Mouse (Mus musculus) adrenal gland, postnatal 25 days (tissue): ENCODE data around the gene Gm13287. TPM values are rescaled to one million over a fixed set of nuclear protein-coding genes. Genes with fewer than 3 reads are reported as not detected.
"Not testable (repeated sequence)": the region's sequence is repeated elsewhere in the genome, so short reads cannot be mapped to it uniquely, and the experiment has no call there.

Experiments used
- DNase-seq: peaks from one replicate; pipeline ENCODE4 v3.0.0; 2021; ENCODE audit warnings: mixed read lengths
- total RNA-seq: library from RNA; stranded (reverse); gene quantifications from 2 replicates; pipeline ENCODE4 v1.2.3, GENCODE M21; 2021

Gene Gm13287
- total RNA-seq, 1 experiment from 2014 or later: not detected

DNA sequence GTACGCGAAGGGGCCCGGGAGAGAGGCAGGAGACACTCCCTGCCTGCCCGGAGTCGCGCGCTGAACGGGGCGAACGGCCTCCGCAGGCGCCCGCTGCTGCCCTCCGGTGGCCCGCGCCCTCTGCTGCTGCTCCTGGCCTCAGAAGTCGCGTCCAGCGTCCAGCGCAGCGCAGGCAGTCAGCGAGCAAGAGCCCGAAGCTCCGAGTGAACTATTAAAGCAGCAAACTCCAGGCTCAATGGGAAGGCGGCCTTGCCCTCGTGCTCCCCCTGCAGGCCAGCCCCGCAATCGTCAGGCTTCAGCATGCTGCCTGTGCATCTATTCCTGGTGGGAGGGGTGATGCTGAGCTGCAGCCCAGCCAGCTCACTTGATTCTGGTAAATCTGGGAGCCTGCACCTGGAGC, 6.0 kb upstream of the Gm13287 start, which contains the start of gene Gm13279:
Gene Gm13279, plus strand, starts transcription at position 301 of the 400 bp plus-strand sequence.
- not testable (repeated sequence) for DNase-seq

- DNase-seq: not testable (repeated sequence)
These were observed 3.7 kb upstream of the Gm13287 start, which contains the start of gene Gm13285 for GRCm38 (mm10) chr4:88799365-88799764. Gene Gm13285, plus strand, starts transcription at chr4:88799665.

- not testable (repeated sequence) for DNase-seq
These were observed 2.2 kb downstream of the Gm13287 start, which contains the start of gene Gm13288 for GRCm38 (mm10) chr4:88805231-88805630. Gene Gm13288, plus strand, starts transcription at chr4:88805531.

DNA sequence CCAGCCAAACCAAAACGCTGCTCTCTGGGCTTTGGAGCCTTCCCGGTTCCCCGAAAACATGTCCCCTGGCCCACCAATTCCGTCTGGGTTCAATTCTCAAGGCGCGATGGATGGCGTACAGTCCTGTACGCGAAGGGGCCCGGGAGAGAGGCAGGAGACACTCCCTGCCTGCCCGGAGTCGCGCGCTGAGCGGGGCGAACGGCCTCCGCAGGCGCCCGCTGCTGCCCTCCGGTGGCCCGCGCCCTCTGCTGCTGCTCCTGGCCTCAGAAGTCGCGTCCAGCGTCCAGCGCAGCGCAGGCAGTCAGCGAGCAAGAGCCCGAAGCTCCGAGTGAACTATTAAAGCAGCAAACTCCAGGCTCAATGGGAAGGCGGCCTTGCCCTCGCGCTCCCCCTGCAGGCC, 2.7 kb downstream of the Gm13287 start:
- DNase-seq: peak; percentile 26

DNA sequence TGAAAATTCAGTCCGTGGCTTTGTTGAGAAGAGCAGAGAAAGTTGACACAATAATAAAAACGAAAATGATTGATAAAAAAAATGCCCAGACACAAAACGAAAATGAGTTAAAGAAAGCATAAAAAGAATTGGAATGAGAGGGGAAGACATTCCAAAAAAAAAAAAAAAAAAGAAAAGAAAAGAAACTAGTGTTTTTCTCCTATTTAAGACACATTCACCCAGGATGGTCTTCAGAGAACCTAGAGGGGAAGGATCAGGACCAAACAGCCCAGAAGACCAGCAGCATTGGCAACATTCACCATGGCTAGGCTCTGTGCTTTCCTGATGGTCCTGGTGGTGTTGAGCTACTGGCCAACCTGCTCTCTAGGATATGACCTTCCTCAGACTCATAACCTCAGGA, 12.9 kb downstream of the Gm13287 start, which contains the start of gene Ifna7:
Gene Ifna7, plus strand, starts transcription at position 301 of the 400 bp plus-strand sequence.
- no peak for DNase-seq

GRCm38 (mm10) chr4:88819659-88820058, 16.6 kb downstream of the Gm13287 start, which contains the start of gene Ifna11:
Gene Ifna11, plus strand, starts transcription at chr4:88819959.
- no peak for DNase-seq

GRCm38 (mm10) chr4:88822995-88823394, 19.9 kb downstream of the Gm13287 start:
- no peak for DNase-seq

- not testable (repeated sequence) for DNase-seq
These were observed 24.1 kb downstream of the Gm13287 start, which contains the start of gene Ifna6 for GRCm38 (mm10) chr4:88827116-88827515. Gene Ifna6, plus strand, starts transcription at chr4:88827416.

DNA sequence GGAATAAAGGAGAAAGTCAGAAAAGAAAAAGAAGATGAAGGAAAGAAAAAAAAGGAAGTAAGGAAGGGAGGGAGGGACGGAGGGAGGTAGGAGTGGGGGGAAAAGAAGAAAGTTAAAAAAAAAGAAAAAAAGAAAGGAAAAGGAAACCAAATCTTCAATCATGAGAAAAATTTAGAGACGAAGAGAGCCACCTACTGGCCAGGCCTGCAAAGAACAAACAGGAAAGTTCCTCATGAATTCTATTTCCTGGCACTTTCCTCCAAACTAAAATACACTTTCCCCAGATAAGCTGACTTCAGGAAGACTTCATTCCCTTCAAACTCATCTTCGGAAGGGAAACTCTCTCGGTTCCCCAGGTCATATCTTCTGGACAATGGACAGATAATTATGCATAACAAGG, 27.5 kb downstream of the Gm13287 start:
- DNase-seq: peak; percentile 7

DNA sequence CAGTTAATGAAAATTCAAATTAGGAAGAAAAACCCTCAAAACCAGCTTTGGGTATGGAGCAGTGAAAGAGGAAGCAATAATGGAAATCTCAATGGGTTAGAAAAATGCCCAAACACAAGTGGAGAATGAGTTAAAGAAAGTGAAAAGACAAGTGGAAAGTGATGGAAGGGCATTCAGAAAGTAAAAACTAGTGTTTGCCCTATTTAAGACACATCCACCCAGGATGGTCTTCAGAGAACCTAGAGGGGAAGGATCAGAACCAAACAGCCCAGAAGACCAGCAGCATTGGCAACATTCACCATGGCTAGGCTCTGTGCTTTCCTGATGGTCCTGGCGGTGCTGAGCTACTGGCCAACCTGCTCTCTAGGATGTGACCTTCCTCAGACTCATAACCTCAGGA, 32.2 kb downstream of the Gm13287 start, which contains the start of gene Ifna5:
Gene Ifna5, plus strand, starts transcription at position 301 of the 400 bp plus-strand sequence.
- not testable (repeated sequence) for DNase-seq

GRCm38 (mm10) chr4:88838828-88839227, 35.8 kb downstream of the Gm13287 start:
- no peak for DNase-seq

DNA sequence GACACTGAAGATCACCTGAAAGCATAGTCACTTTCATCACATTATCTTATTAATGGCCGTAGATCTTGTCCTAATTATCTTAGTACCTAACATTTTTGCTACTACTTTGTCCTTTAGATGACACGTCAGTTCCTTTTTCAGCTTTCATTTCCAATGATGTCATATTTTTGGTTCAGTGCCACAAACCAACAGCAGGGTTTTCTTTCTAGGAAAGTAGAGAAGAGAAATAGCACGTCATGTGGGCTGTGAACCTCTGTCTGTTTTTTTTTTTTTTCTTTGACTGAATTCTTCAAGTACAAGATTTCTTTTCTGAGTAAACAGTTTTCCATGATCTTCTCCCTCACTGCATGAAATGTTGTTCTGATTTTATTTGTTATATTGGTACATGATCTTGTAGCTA, 37.0 kb downstream of the Gm13287 start:
- DNase-seq: no peak

DNA sequence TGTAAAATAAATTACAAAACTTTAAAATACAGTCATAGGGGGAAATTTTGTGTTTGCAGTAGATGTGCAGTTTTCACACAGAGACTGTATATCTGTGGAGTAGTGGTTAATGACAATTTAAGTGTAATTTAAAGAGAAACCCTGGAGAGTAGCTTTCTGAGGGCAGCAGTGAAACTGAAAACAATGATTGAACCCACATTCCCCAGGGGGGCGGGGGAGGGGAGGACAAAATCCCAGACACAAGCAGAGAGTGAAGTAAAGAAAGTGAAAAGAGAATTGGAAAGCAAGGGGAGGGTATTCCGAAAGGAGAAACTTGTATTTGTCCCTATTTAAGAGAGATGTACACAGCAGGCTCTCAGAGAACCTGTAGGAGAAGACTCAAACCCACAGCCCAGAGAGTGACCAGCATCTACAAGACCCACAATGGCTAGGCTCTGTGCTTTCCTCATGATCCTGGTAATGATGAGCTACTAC, 38.4 kb downstream of the Gm13287 start, which contains the start of gene Ifna4:
Gene Ifna4, plus strand, starts transcription at position 424 of the 474 bp plus-strand sequence.
- DNase-seq: no peak

- no peak for DNase-seq
These were observed 42.3 kb downstream of the Gm13287 start for GRCm38 (mm10) chr4:88845334-88845733.

DNA sequence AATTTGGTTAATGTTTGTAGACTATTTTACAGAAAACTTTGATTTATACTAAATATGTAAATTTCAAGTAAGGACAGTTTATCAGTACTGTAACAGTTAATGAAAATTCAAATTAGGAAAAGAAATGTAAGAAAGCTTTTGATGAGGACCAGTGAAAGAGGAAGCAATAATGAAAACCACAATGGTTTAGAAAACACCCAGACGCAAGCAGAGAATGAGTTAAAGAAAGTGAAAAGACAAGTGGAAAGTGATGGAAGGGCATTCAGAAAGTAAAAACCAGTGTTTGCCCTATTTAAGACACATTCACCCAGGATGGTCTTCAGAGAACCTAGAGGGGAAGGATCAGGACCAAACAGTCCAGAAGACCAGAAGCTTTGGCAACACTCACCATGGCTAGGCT, 46.6 kb downstream of the Gm13287 start, which contains the start of gene Ifna1:
Gene Ifna1, plus strand, starts transcription at position 390 of the 400 bp plus-strand sequence.
- DNase-seq: no peak

DNA sequence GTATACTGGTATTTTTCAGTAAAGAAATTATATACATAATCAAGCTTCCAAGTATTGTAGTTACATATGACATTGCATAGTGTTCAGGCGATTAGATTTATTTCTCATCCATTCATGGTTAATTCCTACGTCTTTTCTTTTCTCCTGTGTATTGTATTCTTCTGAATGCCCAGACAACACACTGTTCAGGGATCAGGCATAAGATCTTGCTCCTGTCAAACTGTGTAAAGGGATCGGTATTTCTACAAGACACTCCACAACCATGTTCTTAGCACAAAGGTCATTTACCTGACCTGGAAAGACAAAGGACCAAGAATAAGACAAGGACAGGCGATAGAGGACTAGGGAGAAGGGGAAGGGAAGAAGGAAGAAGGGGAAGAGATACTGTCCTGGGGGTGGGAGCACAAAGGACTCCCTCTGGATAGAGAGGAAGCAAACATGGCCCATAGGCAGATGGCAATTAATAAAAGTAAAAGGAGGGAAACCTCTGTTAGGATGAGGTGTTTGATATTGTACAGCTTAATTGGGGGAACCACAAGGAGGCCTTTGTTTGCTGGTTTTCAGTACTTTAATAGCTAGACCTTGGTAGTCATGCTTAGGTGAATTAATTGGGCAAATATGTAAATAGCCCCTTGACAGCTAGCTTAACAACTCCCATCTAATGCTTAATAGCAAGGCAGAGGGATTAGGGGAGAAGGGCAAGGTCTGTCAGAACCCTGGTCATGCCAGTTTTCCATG, 48.1 kb downstream of the Gm13287 start:
- DNase-seq: no peak

Other genes with a start within 250 kb of the Gm13287 start
- gene Ifna15, start 245.0 kb upstream of the Gm13287 start, total RNA-seq: not detected in 2 replicates
- not detected in 2 replicates for gene Ifna14, start 231.5 kb upstream of the Gm13287 start, total RNA-seq
- gene Ifna9, start 210.9 kb upstream of the Gm13287 start, total RNA-seq: not detected in 2 replicates
- gene Ifna12, start 199.9 kb upstream of the Gm13287 start, total RNA-seq: not detected in 2 replicates
- gene C87499, start 168.8 kb upstream of the Gm13287 start, total RNA-seq: not detected in 2 replicates
- gene Ifna13, start 158.8 kb upstream of the Gm13287 start, total RNA-seq: not detected in 2 replicates
- gene Ifna16, start 126.3 kb upstream of the Gm13287 start, total RNA-seq: not detected in 2 replicates
- not detected in 2 replicates for gene Ifna2, start 119.3 kb upstream of the Gm13287 start, total RNA-seq
- not detected in 2 replicates for gene Ifnab, start 111.9 kb upstream of the Gm13287 start, total RNA-seq
- gene Gm26566, start 81.4 kb upstream of the Gm13287 start, total RNA-seq: 0.73 and 0.95 TPM in 2 replicates
- 83.9 and 94.1 TPM in 2 replicates for gene Klhl9, start 80.8 kb upstream of the Gm13287 start, total RNA-seq
- gene Gm13271, start 48.4 kb upstream of the Gm13287 start, total RNA-seq: not detected in 2 replicates
- not detected in 2 replicates for gene Gm13283, start 43.1 kb upstream of the Gm13287 start, total RNA-seq
- not detected in 2 replicates for gene Gm13290, start 29.4 kb upstream of the Gm13287 start, total RNA-seq
- not detected in 2 replicates for gene Gm13289, start 26.3 kb upstream of the Gm13287 start, total RNA-seq
- gene Gm13272, start 23.4 kb upstream of the Gm13287 start, total RNA-seq: not detected in 2 replicates
- not detected in 2 replicates for gene Ifnz, start 21.1 kb upstream of the Gm13287 start, total RNA-seq
- gene Gm13276, start 17.5 kb upstream of the Gm13287 start, total RNA-seq: not detected in 2 replicates
- gene Gm13277, start 14.6 kb upstream of the Gm13287 start, total RNA-seq: not detected in 2 replicates
- not detected in 2 replicates for gene Gm13278, start 11.7 kb upstream of the Gm13287 start, total RNA-seq
- not detected in 2 replicates for gene Gm13275, start 8.8 kb upstream of the Gm13287 start, total RNA-seq
- gene Gm13279, start 5.9 kb upstream of the Gm13287 start, total RNA-seq: not detected in 2 replicates
- 0.36 TPM in 1 of 2 replicates, not detected in the other for gene Gm13285, start 3.6 kb upstream of the Gm13287 start, total RNA-seq
- gene Gm13288, start 2.3 kb downstream of the Gm13287 start, total RNA-seq: not detected in 2 replicates
- gene Ifna7, start 13.0 kb downstream of the Gm13287 start, total RNA-seq: not detected in 2 replicates
- gene Ifna11, start 16.7 kb downstream of the Gm13287 start, total RNA-seq: not detected in 2 replicates
- not detected in 2 replicates for gene Ifna6, start 24.2 kb downstream of the Gm13287 start, total RNA-seq
- gene Ifna5, start 32.3 kb downstream of the Gm13287 start, total RNA-seq: not detected in 2 replicates
- gene Ifna4, start 38.6 kb downstream of the Gm13287 start, total RNA-seq: not detected in 2 replicates
- gene Ifna1, start 46.8 kb downstream of the Gm13287 start, total RNA-seq: not detected in 2 replicates
- not detected in 2 replicates for gene Ifne, start 76.9 kb downstream of the Gm13287 start, total RNA-seq